Mouse (Mus musculus) liver, embryonic 14.5 days (tissue): ENCODE measurements around the gene Ccr9. TPM values are rescaled to one million over a fixed set of nuclear protein-coding genes. Genes with fewer than 3 reads are reported as not detected.
"Not testable (repeated sequence)": the region's sequence is repeated elsewhere in the genome, so short reads cannot be mapped to it uniquely, and the experiment has no call there.

Experiments used
- ATAC-seq: fragments of 200-750 bp; cut with Nextera tagmentation; 2 replicates; pipeline ENCODE4 v1.8.0; 2017; ENCODE audit warnings: moderate number of reproducible peaks, mild to moderate bottlenecking, moderate library complexity; ENCODE audit not compliant: insufficient read depth
- DNase-seq, 3 experiments: peaks; one replicate each; pipeline ENCODE4 v3.0.0-alpha.2; 2012 to 2013; ENCODE audit warnings: low read depth in 3 of 3, low spot score in 3 of 3
- H3K27ac ChIP-seq: fragments of 300-500 bp; sonication (generic); 2 replicates; pipeline ENCODE4 v1.5.1; 2014; ENCODE audit warnings: moderate library complexity, mild to moderate bottlenecking, control low read depth, inconsistent platforms
- H3K27me3 ChIP-seq: fragments of 300-500 bp; sonication (generic); 2 replicates; pipeline ENCODE4 v1.6.1; 2014; ENCODE audit warnings: mild to moderate bottlenecking, low read length, moderate library complexity; ENCODE audit not compliant: control insufficient read depth, insufficient read depth
- H3K36me3 ChIP-seq: fragments of 300-500 bp; sonication (generic); replicated peaks from 2 replicates; pipeline ENCODE4 v1.6.1; 2014; ENCODE audit warnings: low read depth; ENCODE audit not compliant: control insufficient read depth, insufficient read depth
- H3K4me1 ChIP-seq, 2 experiments: fragments of 200-500 bp in 1 of 2; fragments of 300-500 bp in 1 of 2; sonication (generic) in 1 of 2; replicated peaks; 2 replicates each; pipeline ENCODE4 v1.6.1; 2012 to 2014; ENCODE audit warnings: antibody characterized with exemption in 1 of 2, inconsistent platforms in 1 of 2, low read length in 1 of 2; ENCODE audit not compliant: control insufficient read depth in 2 of 2, insufficient read depth in 2 of 2
- H3K4me2 ChIP-seq: fragments of 300-500 bp; sonication (generic); 2 replicates; pipeline ENCODE4 v1.6.1; 2014; ENCODE audit warnings: low read depth, mild to moderate bottlenecking, control low read depth, moderate library complexity
- H3K4me3 ChIP-seq, 2 experiments: fragments of 200-500 bp in 1 of 2; fragments of 300-500 bp in 1 of 2; sonication (generic) in 1 of 2; 2 replicates each; pipeline ENCODE4 v1.5.1; 2012 to 2014; ENCODE audit warnings: low read depth in 2 of 2, low read length in 2 of 2, mild to moderate bottlenecking in 2 of 2, control low read depth in 1 of 2, inconsistent platforms in 1 of 2, moderate library complexity in 1 of 2; ENCODE audit not compliant: insufficient read depth in 1 of 2
- H3K9ac ChIP-seq: fragments of 300-500 bp; sonication (generic); replicated peaks from 2 replicates; pipeline ENCODE4 v1.6.1; 2014; ENCODE audit warnings: mild to moderate bottlenecking, control low read depth, moderate library complexity
- H3K9me3 ChIP-seq: fragments of 300-500 bp; sonication (generic); 2 replicates; pipeline ENCODE4 v1.6.1; 2016; ENCODE audit warnings: low read length, mixed read lengths; ENCODE audit not compliant: control insufficient read depth
- CTCF ChIP-seq: IDR thresholded peaks from 2 replicates; pipeline ENCODE4 v1.5.1; 2016; ENCODE audit warnings: antibody characterized with exemption, low read depth, control low read depth
- EP300 ChIP-seq: IDR thresholded peaks from 2 replicates; pipeline ENCODE4 v1.6.1; 2016; ENCODE audit warnings: antibody characterized with exemption, low read depth
- WGBS: fragments of 180-500 bp; shearing (Covaris S2); extraction: QIAGEN DNeasy Blood & Tissue Kit; methylation state at CpG from one replicate; pipeline ENCODE4 v1.1.7; 2014; ENCODE audit not compliant: insufficient replicate concordance; 5-methylcytosine and 5-hydroxymethylcytosine counted together
- polyA plus RNA-seq, 2 experiments: library from polyadenylated mRNA; depleted of rRNA in 1 of 2; stranded (reverse) in 1 of 2; unstranded in 1 of 2; fragments of >200 nt; fragmentation: Nextera tagmentation in 1 of 2; extraction: Ambion mirVana in 1 of 2; gene quantifications; 2 replicates each; pipeline versions ENCODE4 v1.2.1 to v1.2.3; 2012 to 2014

The Ccr9 gene
- polyA plus RNA-seq, 2 experiments: 0.12 to 0.14 TPM

GRCm38 (mm10) chr9:123722737-123723493, 44.7 kb downstream of the Ccr9 start:
- H3K4me2 ChIP-seq: no peak overlapping the region
- ATAC-seq (no peak), DNase-seq (no peak)
- peaks cover 0 to 1% of the 10 kb centered on the region in 2 experiments; a peak in 3 of 4 replicates for H3K4me1 ChIP-seq
- no peak overlapping the region for H3K27ac ChIP-seq
- H3K4me3 ChIP-seq: no peak overlapping the region
- peaks cover 3% of the 10 kb centered on the region; the same call in 1 of the 2 replicates for H3K27me3 ChIP-seq
- H3K9ac ChIP-seq: no peak overlapping the region
- H3K36me3 ChIP-seq: no peaks in the 10 kb centered on the region
- H3K9me3 ChIP-seq: no peaks in the 10 kb centered on the region
- WGBS: 49% methylated on average over 2 of the region's 2 CpGs
- TF ChIP-seq EP300: no peak
- no peak for TF ChIP-seq CTCF

DNA sequence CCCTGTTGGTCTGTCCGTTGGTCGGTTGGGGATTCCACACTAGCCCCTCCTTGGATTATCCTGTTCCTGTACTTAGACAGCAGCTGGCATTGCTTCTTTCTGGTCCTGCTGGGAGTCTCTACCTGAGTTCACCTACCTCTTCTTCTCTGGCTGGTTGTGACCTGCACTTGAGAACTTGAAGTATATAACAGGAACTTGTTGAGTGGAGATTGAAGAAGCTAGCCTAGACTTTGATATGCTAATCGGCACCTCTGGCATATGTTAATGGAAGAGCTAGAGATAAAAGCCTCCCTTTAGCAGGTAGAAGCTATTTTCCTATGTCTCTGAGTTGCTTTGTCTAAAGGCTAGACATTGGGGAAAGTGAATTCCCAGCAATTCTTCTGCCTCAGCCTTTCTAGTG, 53.0 kb downstream of the Ccr9 start:
- no peaks in the 10 kb centered on the region for H3K4me1 ChIP-seq
- H3K4me2 ChIP-seq: no peak overlapping the region
- 48% methylated on average over 3 of the region's 3 CpGs for WGBS
- no peak for TF ChIP-seq CTCF
- TF ChIP-seq EP300: no peak
- no peaks in the 10 kb centered on the region for H3K27me3 ChIP-seq
- no peaks in the 10 kb centered on the region for H3K9me3 ChIP-seq
- ATAC-seq (no peak), DNase-seq (no peak)
- no peaks in the 10 kb centered on the region for H3K36me3 ChIP-seq
- H3K9ac ChIP-seq: no peak overlapping the region
- H3K27ac ChIP-seq: no peak overlapping the region
- H3K4me3 ChIP-seq: no peak overlapping the region

DNA sequence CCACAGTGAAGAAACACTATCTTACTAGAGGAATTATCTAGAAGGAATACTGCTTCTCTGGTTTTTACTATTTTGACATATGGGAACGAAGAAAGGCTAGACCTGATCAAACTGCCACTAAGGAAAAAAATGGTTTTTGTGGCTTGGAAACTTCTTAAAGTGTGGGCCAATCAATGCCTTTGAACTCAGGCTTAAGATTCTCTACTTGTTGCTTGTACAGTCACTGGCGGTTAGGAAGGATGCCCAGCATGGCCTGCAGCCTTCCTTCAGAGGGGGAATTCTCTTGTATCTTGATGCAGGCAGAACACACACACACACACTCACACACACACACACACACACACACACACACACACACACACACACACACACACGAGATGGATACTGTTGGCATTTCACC, 55.9 kb downstream of the Ccr9 start:
- Histone ChIP-seq H3K27ac (no peak overlapping the region), H3K9me3 (no peaks in the 10 kb centered on the region), H3K4me3 (no peak overlapping the region), H3K4me1 (no peaks in the 10 kb centered on the region), H3K27me3 (no peaks in the 10 kb centered on the region), H3K9ac (no peak overlapping the region), H3K4me2 (no peak overlapping the region), H3K36me3 (no peaks in the 10 kb centered on the region)
- WGBS: 38% methylated on average over 3 of the region's 3 CpGs
- ATAC-seq (no peak), DNase-seq (no peak)
- TF ChIP-seq EP300 (no peak), CTCF (no peak)

- Histone ChIP-seq H3K4me1 (no peaks in the 10 kb centered on the region), H3K27me3 (no peaks in the 10 kb centered on the region), H3K9me3 (no peaks in the 10 kb centered on the region), H3K27ac (no peak overlapping the region), H3K9ac (no peak overlapping the region), H3K4me3 (no peak overlapping the region), H3K4me2 (no peak overlapping the region), H3K36me3 (no peaks in the 10 kb centered on the region)
- ATAC-seq: no peak
- TF ChIP-seq EP300 (no peak), CTCF (no peak)
- no peak for DNase-seq
- WGBS: 70% methylated on average over 4 of the region's 4 CpGs
These were observed 62.6 kb downstream of the Ccr9 start for GRCm38 (mm10) chr9:123740799-123741198.

DNA sequence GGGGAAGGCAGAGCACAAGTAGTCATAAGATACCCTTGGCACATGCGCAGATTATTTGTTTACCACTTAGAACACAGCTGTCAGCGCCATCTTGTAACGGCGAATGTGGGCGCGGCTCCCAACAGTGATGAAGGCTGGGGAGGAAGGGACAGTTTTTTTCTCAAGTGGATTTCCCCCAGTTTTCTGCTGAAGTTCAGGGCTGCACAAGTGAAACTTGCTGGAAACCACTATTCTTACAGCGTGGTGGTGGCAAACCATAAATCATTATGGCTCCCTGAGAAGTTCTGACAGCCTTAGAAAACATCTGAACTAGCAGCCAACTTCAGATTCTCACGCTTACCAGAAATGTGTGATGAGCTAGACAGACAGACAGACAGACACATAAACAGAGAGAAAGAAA, 71.4 kb downstream of the Ccr9 start:
- H3K4me1 ChIP-seq, ATAC-seq, H3K36me3 ChIP-seq, H3K9me3 ChIP-seq, H3K27me3 ChIP-seq, H3K27ac ChIP-seq, H3K4me2 ChIP-seq, DNase-seq, H3K4me3 ChIP-seq, H3K9ac ChIP-seq: not testable (repeated sequence)
- WGBS: 73% methylated on average over 7 of the region's 8 CpGs
